Mouse (Mus musculus) thymus, adult 2 months (tissue): ENCODE measurements at regions not wholly inside any gene's neighbourhood (a gene's known extent, or its start where the extent isn't known, plus 50 kb on each side); places are given as distances from the start of the nearest gene placed in this dataset.

Experiments used
- CTCF ChIP-seq: fragments of 200-500 bp; IDR thresholded peaks from 2 replicates; pipeline ENCODE4 v1.5.1; 2012; ENCODE audit warnings: mild to moderate bottlenecking, control low read depth, low read length, moderate library complexity, borderline replicate concordance; ENCODE audit not compliant: control insufficient read depth, poor library complexity, insufficient read depth; ENCODE audit errors: extremely low read depth
- POLR2A ChIP-seq: fragments of 200-500 bp; IDR thresholded peaks from 2 replicates; pipeline ENCODE4 v1.6.1; 2012; ENCODE audit warnings: mild to moderate bottlenecking, low read length, control low read depth, moderate library complexity; ENCODE audit not compliant: control insufficient read depth, poor library complexity, insufficient read depth; ENCODE audit errors: extremely low read depth

DNA sequence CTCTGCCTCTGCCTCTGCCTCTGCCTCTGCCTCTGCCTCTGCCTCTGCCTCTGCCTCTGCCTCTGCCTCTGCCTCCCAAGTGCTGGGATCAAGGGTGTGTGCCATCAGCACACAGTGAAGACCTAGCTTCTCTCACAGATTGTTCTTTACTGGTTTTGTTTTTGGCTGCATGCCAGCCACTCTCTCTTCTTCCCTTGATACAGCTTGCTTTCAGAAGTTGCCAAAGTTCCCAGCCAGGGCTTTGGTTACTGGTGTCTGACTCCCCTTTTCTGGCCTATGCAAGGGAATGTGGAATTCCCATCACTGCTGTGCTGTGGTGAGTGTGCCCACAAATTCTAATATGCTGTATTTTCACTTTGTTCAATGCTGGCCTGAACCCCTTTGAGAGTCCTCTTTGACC is 68.6 kb upstream of the Zfp637 start:
- TF ChIP-seq CTCF (no peak), POLR2A (no peak)
